Mouse (Mus musculus): ENCODE results near the gene Car10.

DNA sequence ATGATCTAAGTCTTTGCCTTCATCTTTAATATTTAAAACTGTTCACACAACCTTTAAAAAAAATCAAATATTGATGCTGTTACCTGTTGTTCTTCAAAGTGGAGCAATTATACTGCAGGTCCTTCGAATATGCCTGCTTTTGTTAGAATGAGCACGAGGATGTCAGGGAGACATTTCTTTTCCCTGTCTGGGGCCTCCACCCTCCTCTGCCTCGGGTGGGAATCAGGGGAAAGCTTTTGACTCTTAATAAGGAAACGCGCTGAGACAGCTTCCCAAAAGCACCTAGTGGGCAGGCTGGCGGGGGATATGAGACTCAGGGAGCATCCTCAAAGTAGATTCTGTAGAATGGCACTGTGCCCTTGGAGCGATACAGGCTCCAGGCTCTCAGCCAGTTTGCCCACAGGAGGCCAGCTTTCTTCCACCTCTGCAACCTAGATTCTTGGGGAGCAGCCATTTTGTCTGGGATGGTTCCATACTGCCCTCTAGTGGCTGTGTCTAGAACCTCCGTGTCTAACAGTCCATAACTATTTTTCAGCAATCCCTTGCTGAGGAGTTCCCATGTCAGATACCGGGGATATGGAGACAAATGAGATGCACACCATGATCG is 373.8 kb downstream of the Car10 start:
- TF ChIP-seq GATA1 (IDR thresholded peaks at IDR 0.05; ENCODE audit: low read depth, low read length) (no peak), CTCF (IDR thresholded peaks at IDR 0.05 in 2 of 3, conservative IDR thresholded peaks at IDR 0.05 in 1 of 3; ENCODE audit: control insufficient read depth in 1 of 3, insufficient read depth in 1 of 3, low read depth in 2 of 3, low read length in 3 of 3, poor library complexity in 1 of 3, severe bottlenecking in 1 of 3) (peak; percentile 63 to 67 (median 64)), NELFE (IDR thresholded peaks at IDR 0.05; ENCODE audit: low read depth, low read length) (no peak), POLR2A (IDR thresholded peaks at IDR 0.05; ENCODE audit: control insufficient read depth in 1 of 2, insufficient read depth in 1 of 2, low read depth in 1 of 2, low read length in 2 of 2, poor library complexity in 1 of 2) (no peak), EP300 (IDR thresholded peaks at IDR 0.05; ENCODE audit: low read depth in 1 of 2, low read length in 2 of 2) (no peak), TAL1 (IDR thresholded peaks at IDR 0.05; ENCODE audit: low read length) (no peak), TCF12 (IDR thresholded peaks at IDR 0.05; ENCODE audit: low read depth, low read length) (no peak), ZC3H11A (IDR thresholded peaks at IDR 0.05; ENCODE audit: low read depth, low read length) (0 out of 2 replicates have a peak, but pooled peaks have one; percentile 21), USF2 (IDR thresholded peaks at IDR 0.05; ENCODE audit: borderline replicate concordance in 1 of 2, insufficient read depth in 1 of 2, low read depth in 1 of 2, low read length in 2 of 2) (no peak)

All from MEL (cell line).